Mouse (Mus musculus): ENCODE data around the gene Gpr35. TPM values are rescaled to one million over a fixed set of nuclear protein-coding genes. Genes with fewer than 3 reads are reported as not detected.

Gene Gpr35
- polyA plus RNA-seq, 1 experiment from 2014 or later: 0.27 TPM

DNA sequence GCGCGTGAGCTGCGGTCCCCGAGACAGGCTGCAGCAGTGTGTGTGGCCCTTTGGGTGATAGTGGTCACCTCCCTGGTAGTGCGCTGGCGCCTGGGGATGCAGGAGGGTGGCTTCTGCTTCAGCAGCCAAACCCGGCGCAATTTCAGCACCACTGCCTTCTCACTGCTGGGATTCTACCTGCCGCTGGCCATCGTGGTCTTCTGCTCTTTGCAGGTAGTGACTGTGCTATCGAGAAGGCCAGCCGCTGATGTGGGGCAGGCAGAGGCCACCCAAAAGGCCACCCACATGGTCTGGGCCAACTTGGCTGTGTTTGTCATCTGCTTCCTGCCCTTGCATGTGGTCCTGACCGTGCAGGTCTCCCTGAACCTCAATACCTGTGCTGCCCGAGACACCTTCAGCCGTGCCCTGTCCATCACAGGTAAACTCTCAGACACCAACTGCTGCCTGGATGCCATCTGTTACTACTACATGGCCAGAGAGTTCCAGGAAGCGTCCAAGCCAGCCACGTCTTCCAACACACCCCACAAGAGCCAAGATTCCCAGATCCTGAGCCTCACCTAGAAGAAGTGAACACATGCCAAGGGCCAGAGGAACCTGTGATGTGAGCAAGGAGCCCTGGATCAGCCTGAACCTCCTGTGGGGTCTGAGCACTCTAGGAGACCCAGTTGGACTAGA lies 32.4 kb downstream of the Gpr35 start:
- no peak overlapping the region for H3K9ac ChIP-seq (ENCODE audit: low read depth, low read length)
- no peaks in the 10 kb centered on the region for H3K4me1 ChIP-seq (replicated peaks; ENCODE audit: control insufficient read depth, insufficient read depth, low read length)
- H3K27ac ChIP-seq (ENCODE audit: low read depth, low read length): no peak overlapping the region
- no peak overlapping the region for H3K4me2 ChIP-seq
- DNase-seq (ENCODE audit: low spot score): no peak
- H3K27me3 ChIP-seq (replicated peaks; ENCODE audit: control insufficient read depth, insufficient read depth, low read length): no peaks in the 10 kb centered on the region
- WGBS: 88% methylated on average over 17 of the region's 17 CpGs
- no peak overlapping the region for H3K4me3 ChIP-seq (ENCODE audit: low read depth, low read length)
- no peaks in the 10 kb centered on the region for H3K9me3 ChIP-seq (ENCODE audit: control insufficient read depth, low read length)
- no peak for ATAC-seq (replicated peaks; ENCODE audit: low FRiP score)
- no peaks in the 10 kb centered on the region for H3K36me3 ChIP-seq (ENCODE audit: control insufficient read depth, insufficient read depth, low read length)

DNA sequence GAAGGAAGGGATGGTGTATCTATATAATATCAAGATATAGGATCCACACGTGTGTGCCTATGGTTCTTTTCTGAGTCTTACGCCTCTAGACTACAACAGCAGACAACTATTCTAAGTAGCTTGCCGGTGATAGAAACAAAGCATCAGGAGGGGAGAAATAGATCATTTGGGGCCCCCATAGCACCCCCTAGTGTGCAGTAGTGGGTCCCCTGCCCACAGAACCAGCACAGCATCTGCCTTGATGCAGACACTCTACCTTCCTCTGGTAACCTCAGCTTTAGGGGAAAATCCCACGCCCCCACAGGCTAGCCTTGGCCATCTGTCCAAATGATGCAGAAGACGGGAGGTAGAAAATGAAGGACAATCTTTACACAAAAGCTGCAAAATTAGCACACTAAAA lies 34.3 kb downstream of the Gpr35 start:
- no peak overlapping the region for H3K4me2 ChIP-seq
- no peaks in the 10 kb centered on the region for H3K27me3 ChIP-seq (replicated peaks; ENCODE audit: control insufficient read depth, insufficient read depth, low read length)
- no peak overlapping the region for H3K4me3 ChIP-seq (ENCODE audit: low read depth, low read length)
- H3K4me1 ChIP-seq (replicated peaks; ENCODE audit: control insufficient read depth, insufficient read depth, low read length): no peaks in the 10 kb centered on the region
- no peaks in the 10 kb centered on the region for H3K36me3 ChIP-seq (ENCODE audit: control insufficient read depth, insufficient read depth, low read length)
- WGBS: 77% methylated on average over 5 of the region's 5 CpGs
- H3K9ac ChIP-seq (ENCODE audit: low read depth, low read length): no peak overlapping the region
- no peak overlapping the region for H3K27ac ChIP-seq (ENCODE audit: low read depth, low read length)
- DNase-seq (ENCODE audit: low spot score) (no peak), ATAC-seq (replicated peaks; ENCODE audit: low FRiP score) (no peak)
- H3K9me3 ChIP-seq (ENCODE audit: control insufficient read depth, low read length): no peaks in the 10 kb centered on the region

DNA sequence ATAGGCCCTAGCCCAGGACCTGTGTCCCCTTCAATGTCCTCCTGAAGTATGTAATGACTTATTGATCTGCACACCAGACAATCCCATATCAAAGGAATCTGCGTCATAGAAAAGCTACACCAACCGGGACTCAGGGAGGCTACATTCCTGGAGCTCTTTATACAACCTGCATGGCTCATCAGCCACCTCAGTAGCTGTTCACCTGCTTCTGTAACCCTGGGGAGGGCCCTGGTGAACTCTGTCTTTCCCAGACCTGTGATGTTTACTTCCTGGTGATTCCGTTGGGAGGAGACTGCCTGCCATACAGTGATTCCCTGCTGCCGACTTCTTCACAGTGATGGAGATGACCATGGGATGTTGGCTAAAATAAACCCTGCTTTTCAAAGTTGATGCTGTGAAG lies 38.2 kb downstream of the Gpr35 start:
- no peaks in the 10 kb centered on the region for H3K27me3 ChIP-seq (replicated peaks; ENCODE audit: control insufficient read depth, insufficient read depth, low read length)
- H3K9ac ChIP-seq (ENCODE audit: low read depth, low read length): no peak overlapping the region
- H3K4me2 ChIP-seq: no peak overlapping the region
- 69% methylated on average over 4 of the region's 4 CpGs for WGBS
- H3K9me3 ChIP-seq (ENCODE audit: control insufficient read depth, low read length): no peaks in the 10 kb centered on the region
- H3K4me3 ChIP-seq (ENCODE audit: low read depth, low read length): no peak overlapping the region
- no peak overlapping the region for H3K27ac ChIP-seq (ENCODE audit: low read depth, low read length)
- H3K4me1 ChIP-seq (replicated peaks; ENCODE audit: control insufficient read depth, insufficient read depth, low read length): no peaks in the 10 kb centered on the region
- ATAC-seq (replicated peaks; ENCODE audit: low FRiP score) (no peak), DNase-seq (ENCODE audit: low spot score) (no peak)
- H3K36me3 ChIP-seq (ENCODE audit: control insufficient read depth, insufficient read depth, low read length): no peaks in the 10 kb centered on the region

DNA sequence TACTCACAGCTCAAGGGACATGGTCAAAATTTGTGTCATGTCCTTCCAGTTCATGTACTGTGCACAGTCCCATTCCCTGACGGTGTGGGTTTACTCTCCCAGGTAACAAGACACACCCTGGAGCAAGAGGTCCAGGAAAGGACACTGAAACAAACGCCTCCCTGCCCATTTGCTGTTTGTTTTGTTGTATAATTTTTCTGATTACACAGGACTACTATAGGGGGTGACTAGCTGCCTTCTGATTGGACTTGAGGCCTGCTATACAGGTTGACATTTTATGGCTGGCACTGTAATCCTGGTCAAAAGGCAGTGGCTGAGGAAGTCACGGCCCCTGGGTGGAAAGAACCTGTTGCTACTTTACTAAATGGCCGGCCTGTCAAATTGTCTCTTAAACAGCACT lies 39.2 kb downstream of the Gpr35 start:
- H3K9me3 ChIP-seq (ENCODE audit: control insufficient read depth, low read length): no peaks in the 10 kb centered on the region
- no peak overlapping the region for H3K27ac ChIP-seq (ENCODE audit: low read depth, low read length)
- no peak overlapping the region for H3K4me3 ChIP-seq (ENCODE audit: low read depth, low read length)
- H3K27me3 ChIP-seq (replicated peaks; ENCODE audit: control insufficient read depth, insufficient read depth, low read length): no peaks in the 10 kb centered on the region
- no peak for DNase-seq (ENCODE audit: low spot score)
- no peaks in the 10 kb centered on the region for H3K36me3 ChIP-seq (ENCODE audit: control insufficient read depth, insufficient read depth, low read length)
- WGBS: 69% methylated on average over 4 of the region's 4 CpGs
- no peak overlapping the region for H3K9ac ChIP-seq (ENCODE audit: low read depth, low read length)
- H3K4me2 ChIP-seq: no peak overlapping the region
- H3K4me1 ChIP-seq (replicated peaks; ENCODE audit: control insufficient read depth, insufficient read depth, low read length): no peaks in the 10 kb centered on the region
- no peak for ATAC-seq (replicated peaks; ENCODE audit: low FRiP score)

DNA sequence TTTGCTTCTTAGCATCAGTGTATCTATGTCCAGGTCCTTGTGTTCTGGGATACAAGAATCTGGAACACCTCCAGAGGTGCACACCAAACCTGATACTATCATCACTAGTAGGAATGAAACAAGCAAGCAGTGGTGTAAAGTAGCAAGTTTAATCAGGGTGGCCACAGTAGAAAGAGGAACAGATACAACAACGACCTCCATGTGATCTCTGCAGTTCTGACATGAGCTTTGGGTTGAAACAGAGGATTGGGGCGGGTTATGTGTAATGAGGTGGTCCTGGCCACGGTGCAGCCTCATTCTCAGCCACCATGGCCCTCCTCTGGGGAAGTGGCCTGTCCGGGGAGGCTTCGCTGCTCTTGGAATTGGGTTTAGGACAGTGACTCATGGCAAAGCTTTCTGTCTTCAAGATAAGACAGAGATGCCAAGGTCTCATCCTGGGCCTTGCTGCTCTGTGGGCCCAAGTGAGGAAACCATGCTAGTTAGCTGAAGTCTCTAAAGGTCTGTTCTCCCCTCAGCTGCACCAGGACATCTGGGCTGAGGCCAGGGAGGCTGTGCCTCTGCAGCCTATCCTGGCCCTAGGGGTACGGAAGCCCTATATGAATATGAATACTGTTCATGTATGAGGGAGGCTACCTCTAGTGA lies 41.7 kb downstream of the Gpr35 start:
- no peak for DNase-seq (ENCODE audit: low spot score)
- H3K27me3 ChIP-seq (replicated peaks; ENCODE audit: control insufficient read depth, insufficient read depth, low read length): no peaks in the 10 kb centered on the region
- H3K4me1 ChIP-seq (replicated peaks; ENCODE audit: control insufficient read depth, insufficient read depth, low read length): no peaks in the 10 kb centered on the region
- H3K36me3 ChIP-seq (ENCODE audit: control insufficient read depth, insufficient read depth, low read length): no peaks in the 10 kb centered on the region
- H3K27ac ChIP-seq (ENCODE audit: low read depth, low read length): no peak overlapping the region
- WGBS: 60% methylated on average over 6 of the region's 6 CpGs
- no peak for ATAC-seq (replicated peaks; ENCODE audit: low FRiP score)
- no peak overlapping the region for H3K4me2 ChIP-seq
- no peak overlapping the region for H3K9ac ChIP-seq (ENCODE audit: low read depth, low read length)
- no peak overlapping the region for H3K4me3 ChIP-seq (ENCODE audit: low read depth, low read length)
- H3K9me3 ChIP-seq (ENCODE audit: control insufficient read depth, low read length): no peaks in the 10 kb centered on the region

DNA sequence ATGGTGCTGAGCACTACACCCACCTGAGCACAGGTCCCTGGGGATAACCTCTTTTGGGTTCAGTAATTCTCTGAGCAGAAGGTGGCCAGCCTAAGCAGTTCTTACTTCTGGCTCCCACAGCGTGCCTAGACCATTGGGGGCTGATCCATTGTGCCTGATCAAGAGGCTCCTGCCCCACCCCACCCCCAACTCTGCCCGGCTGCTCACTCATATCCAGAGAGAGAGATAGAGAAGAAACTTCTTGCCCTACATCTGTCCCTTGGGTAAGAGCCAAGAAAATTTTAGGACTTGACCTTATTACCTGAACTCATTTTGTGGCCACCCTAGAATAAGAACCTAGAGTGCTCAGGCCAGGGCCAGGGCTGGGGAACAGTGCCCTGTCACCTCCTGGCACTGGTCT lies 42.2 kb downstream of the Gpr35 start:
- no peak overlapping the region for H3K27ac ChIP-seq (ENCODE audit: low read depth, low read length)
- no peaks in the 10 kb centered on the region for H3K4me1 ChIP-seq (replicated peaks; ENCODE audit: control insufficient read depth, insufficient read depth, low read length)
- no peak overlapping the region for H3K4me2 ChIP-seq
- no peaks in the 10 kb centered on the region for H3K27me3 ChIP-seq (replicated peaks; ENCODE audit: control insufficient read depth, insufficient read depth, low read length)
- DNase-seq (ENCODE audit: low spot score) (no peak), ATAC-seq (replicated peaks; ENCODE audit: low FRiP score) (no peak)
- WGBS: 67% methylated on average over 2 of the region's 2 CpGs
- no peak overlapping the region for H3K9ac ChIP-seq (ENCODE audit: low read depth, low read length)
- H3K4me3 ChIP-seq (ENCODE audit: low read depth, low read length): no peak overlapping the region
- no peaks in the 10 kb centered on the region for H3K9me3 ChIP-seq (ENCODE audit: control insufficient read depth, low read length)
- H3K36me3 ChIP-seq (ENCODE audit: control insufficient read depth, insufficient read depth, low read length): no peaks in the 10 kb centered on the region

DNA sequence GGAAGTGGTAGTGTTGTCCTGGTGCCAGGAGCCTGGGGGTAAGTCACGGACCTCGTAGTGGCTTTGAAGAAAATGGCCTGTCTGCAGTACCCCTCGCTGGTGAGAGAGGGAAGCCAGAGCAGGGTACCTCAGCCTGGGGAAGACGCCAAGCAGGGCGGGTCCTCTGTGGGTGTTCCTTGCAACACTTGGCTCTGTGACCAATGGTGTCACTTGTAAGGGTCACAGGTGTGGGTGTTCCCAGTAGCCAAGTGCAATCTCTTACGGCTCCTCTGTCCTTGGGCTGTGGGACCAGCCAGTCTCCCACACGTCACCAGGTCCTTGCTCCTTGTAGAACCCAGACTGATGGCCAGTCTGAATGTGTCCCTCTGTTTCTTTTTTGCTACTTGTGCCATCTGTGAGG lies 55.4 kb downstream of the Gpr35 start, which contains the start of gene Aqp12:
Gene Aqp12, plus strand, starts transcription at position 274 of the 400 bp plus-strand sequence.
- no peak within 1 kb of the TSS for H3K4me3 ChIP-seq (ENCODE audit: low read depth, low read length)
- H3K27me3 ChIP-seq (replicated peaks; ENCODE audit: control insufficient read depth, insufficient read depth, low read length): no peaks in the 10 kb centered on the region; the same call in 1 of the 2 replicates
- DNase-seq (ENCODE audit: low spot score) (no peak), ATAC-seq (replicated peaks; ENCODE audit: low FRiP score) (no peak)
- no peaks in the 10 kb centered on the region for H3K4me1 ChIP-seq (replicated peaks; ENCODE audit: control insufficient read depth, insufficient read depth, low read length)
- H3K4me2 ChIP-seq: no peak within 1 kb of the TSS
- no peak within 1 kb of the TSS for H3K27ac ChIP-seq (ENCODE audit: low read depth, low read length)
- 72% methylated on average over 7 of the region's 7 CpGs for WGBS
- H3K9ac ChIP-seq (ENCODE audit: low read depth, low read length): no peak within 1 kb of the TSS
- H3K36me3 ChIP-seq (ENCODE audit: control insufficient read depth, insufficient read depth, low read length): no peaks in the 10 kb centered on the region
- H3K9me3 ChIP-seq (ENCODE audit: control insufficient read depth, low read length): no peaks in the 10 kb centered on the region

DNA sequence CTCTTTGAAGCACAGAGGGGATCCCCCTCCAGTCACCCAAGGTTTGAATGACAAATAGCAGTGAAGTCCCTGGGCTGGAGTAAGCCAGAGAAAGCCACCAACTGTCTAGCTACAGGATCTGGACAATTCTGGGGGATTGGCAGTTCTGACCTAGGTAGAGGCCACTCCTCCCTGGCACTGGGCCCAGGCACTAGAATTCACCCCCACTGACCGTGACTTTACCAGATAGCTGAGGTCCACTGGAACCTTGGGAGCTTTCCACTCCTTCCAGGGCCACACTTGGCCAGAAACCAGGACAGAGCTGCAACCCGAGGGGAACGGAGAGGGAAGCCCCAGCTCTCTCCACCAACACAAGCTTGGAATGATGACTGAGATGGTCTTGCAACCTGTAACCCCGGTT lies 58.5 kb downstream of the Gpr35 start:
- ATAC-seq (replicated peaks; ENCODE audit: low FRiP score) (no peak), DNase-seq (ENCODE audit: low spot score) (no peak)
- no peaks in the 10 kb centered on the region; the same call in none of the 2 replicates for H3K27me3 ChIP-seq (replicated peaks; ENCODE audit: control insufficient read depth, insufficient read depth, low read length)
- no peak overlapping the region for H3K9ac ChIP-seq (ENCODE audit: low read depth, low read length)
- H3K36me3 ChIP-seq (ENCODE audit: control insufficient read depth, insufficient read depth, low read length): no peaks in the 10 kb centered on the region
- no peak overlapping the region for H3K4me3 ChIP-seq (ENCODE audit: low read depth, low read length)
- no peak overlapping the region for H3K4me2 ChIP-seq
- 59% methylated on average over 4 of the region's 4 CpGs for WGBS
- H3K9me3 ChIP-seq (ENCODE audit: control insufficient read depth, low read length): no peaks in the 10 kb centered on the region
- no peaks in the 10 kb centered on the region for H3K4me1 ChIP-seq (replicated peaks; ENCODE audit: control insufficient read depth, insufficient read depth, low read length)
- no peak overlapping the region for H3K27ac ChIP-seq (ENCODE audit: low read depth, low read length)

DNA sequence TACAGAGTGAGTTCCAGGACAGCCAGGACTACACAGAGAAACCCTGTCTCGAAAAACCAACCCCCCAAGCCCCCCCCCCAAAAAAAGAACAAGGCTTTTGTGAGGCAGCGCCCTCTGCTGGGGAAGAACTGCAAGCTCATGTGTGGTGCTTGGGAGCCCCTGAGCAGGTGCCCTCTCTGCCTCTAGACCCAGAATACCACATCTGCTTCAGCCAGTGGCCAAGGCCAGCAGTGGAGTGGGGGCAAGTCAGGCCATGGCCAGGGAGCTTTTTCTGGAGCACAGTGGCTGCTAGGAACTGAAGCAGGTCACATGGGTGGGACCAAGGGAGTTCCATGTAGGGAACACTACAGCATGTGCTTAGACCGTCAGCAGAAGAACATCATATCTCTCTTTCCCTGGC lies 60.1 kb downstream of the Gpr35 start:
- H3K36me3 ChIP-seq (ENCODE audit: control insufficient read depth, insufficient read depth, low read length): no peaks in the 10 kb centered on the region
- no peaks in the 10 kb centered on the region for H3K9me3 ChIP-seq (ENCODE audit: control insufficient read depth, low read length)
- 37% methylated on average over 3 of the region's 3 CpGs for WGBS
- no peak overlapping the region for H3K4me3 ChIP-seq (ENCODE audit: low read depth, low read length)
- no peak overlapping the region for H3K9ac ChIP-seq (ENCODE audit: low read depth, low read length)
- H3K27me3 ChIP-seq (replicated peaks; ENCODE audit: control insufficient read depth, insufficient read depth, low read length): no peaks in the 10 kb centered on the region; the same call in none of the 2 replicates
- no peak overlapping the region for H3K4me2 ChIP-seq
- DNase-seq (ENCODE audit: low spot score) (no peak), ATAC-seq (replicated peaks; ENCODE audit: low FRiP score) (no peak)
- no peak overlapping the region for H3K27ac ChIP-seq (ENCODE audit: low read depth, low read length)
- H3K4me1 ChIP-seq (replicated peaks; ENCODE audit: control insufficient read depth, insufficient read depth, low read length): no peaks in the 10 kb centered on the region

All from liver, embryonic 11.5 days (tissue).